Mouse (Mus musculus) heart, postnatal 0 days (tissue): ENCODE results near the gene Gprc5a. TPM values are rescaled to one million over a fixed set of nuclear protein-coding genes. Genes with fewer than 3 reads are reported as not detected.

Experiments used
- ATAC-seq: fragments of 200-750 bp; cut with Nextera tagmentation; 2 replicates; pipeline ENCODE4 v1.8.0; 2017; ENCODE audit warnings: low read depth, moderate number of reproducible peaks, moderate library complexity; ENCODE audit not compliant: insufficient read depth
- DNase-seq: peaks from one replicate; pipeline ENCODE4 v3.0.0-alpha.2; 2016; ENCODE audit warnings: low spot score
- H3K27ac ChIP-seq: fragments of 300-500 bp; sonication (generic); 2 replicates; pipeline ENCODE4 v1.5.1; 2014; ENCODE audit warnings: low read depth, mild to moderate bottlenecking
- H3K27me3 ChIP-seq: fragments of 300-500 bp; sonication (generic); 2 replicates; pipeline ENCODE4 v1.6.1; 2014; ENCODE audit warnings: low read length, mixed read lengths; ENCODE audit not compliant: control insufficient read depth, insufficient read depth
- H3K36me3 ChIP-seq: fragments of 300-500 bp; sonication (generic); replicated peaks from 2 replicates; pipeline ENCODE4 v1.6.1; 2014; ENCODE audit warnings: low read length, mixed read lengths; ENCODE audit not compliant: control insufficient read depth, insufficient read depth
- H3K4me1 ChIP-seq: fragments of 300-500 bp; sonication (generic); 2 replicates; pipeline ENCODE4 v1.6.1; 2014; ENCODE audit warnings: antibody characterized with exemption; ENCODE audit not compliant: control insufficient read depth, insufficient read depth
- H3K4me2 ChIP-seq: fragments of 300-500 bp; sonication (generic); 2 replicates; pipeline ENCODE4 v1.6.1; 2014; ENCODE audit warnings: low read depth, mild to moderate bottlenecking, low read length, moderate library complexity
- H3K4me3 ChIP-seq: fragments of 300-500 bp; sonication (generic); 2 replicates; pipeline ENCODE4 v1.5.1; 2014; ENCODE audit warnings: low read depth, low read length
- H3K9ac ChIP-seq: fragments of 300-500 bp; sonication (generic); replicated peaks from 2 replicates; pipeline ENCODE4 v1.6.1; 2014; ENCODE audit warnings: low read depth, low read length, mixed read lengths
- H3K9me3 ChIP-seq: fragments of 300-500 bp; sonication (generic); replicated peaks from 2 replicates; pipeline ENCODE4 v1.6.1; 2016; ENCODE audit warnings: low read length; ENCODE audit not compliant: control insufficient read depth
- CTCF ChIP-seq: IDR thresholded peaks from 2 replicates; pipeline ENCODE4 v1.5.1; 2016; ENCODE audit warnings: antibody characterized with exemption, control low read depth, low read depth
- EP300 ChIP-seq: IDR thresholded peaks from 2 replicates; pipeline ENCODE4 v1.6.1; 2016; ENCODE audit warnings: antibody characterized with exemption, low read depth
- WGBS: fragments of 180-500 bp; shearing (Covaris S2); extraction: QIAGEN DNeasy Blood & Tissue Kit; methylation state at CpG from one replicate; pipeline ENCODE4 v1.1.7; 2014; 5-methylcytosine and 5-hydroxymethylcytosine counted together
- polyA plus RNA-seq: library from polyadenylated mRNA; unstranded; fragments of >200 nt; fragmentation: Nextera tagmentation; extraction: Ambion mirVana; gene quantifications from 2 replicates; pipeline ENCODE4 v1.2.1, GENCODE M21; 2015
- total RNA-seq: library from RNA; depleted of rRNA; stranded (reverse); fragments of >200 nt; gene quantifications from 2 replicates; pipeline ENCODE4 v1.2.3, GENCODE M21; 2014; ENCODE audit warnings: low replicate concordance; rRNA removed

Gene Gprc5a
- 0.12 TPM in 1 of 2 replicates, not detected in the other for total RNA-seq
- 2.3 and 2.5 TPM in 2 replicates for polyA plus RNA-seq

DNA sequence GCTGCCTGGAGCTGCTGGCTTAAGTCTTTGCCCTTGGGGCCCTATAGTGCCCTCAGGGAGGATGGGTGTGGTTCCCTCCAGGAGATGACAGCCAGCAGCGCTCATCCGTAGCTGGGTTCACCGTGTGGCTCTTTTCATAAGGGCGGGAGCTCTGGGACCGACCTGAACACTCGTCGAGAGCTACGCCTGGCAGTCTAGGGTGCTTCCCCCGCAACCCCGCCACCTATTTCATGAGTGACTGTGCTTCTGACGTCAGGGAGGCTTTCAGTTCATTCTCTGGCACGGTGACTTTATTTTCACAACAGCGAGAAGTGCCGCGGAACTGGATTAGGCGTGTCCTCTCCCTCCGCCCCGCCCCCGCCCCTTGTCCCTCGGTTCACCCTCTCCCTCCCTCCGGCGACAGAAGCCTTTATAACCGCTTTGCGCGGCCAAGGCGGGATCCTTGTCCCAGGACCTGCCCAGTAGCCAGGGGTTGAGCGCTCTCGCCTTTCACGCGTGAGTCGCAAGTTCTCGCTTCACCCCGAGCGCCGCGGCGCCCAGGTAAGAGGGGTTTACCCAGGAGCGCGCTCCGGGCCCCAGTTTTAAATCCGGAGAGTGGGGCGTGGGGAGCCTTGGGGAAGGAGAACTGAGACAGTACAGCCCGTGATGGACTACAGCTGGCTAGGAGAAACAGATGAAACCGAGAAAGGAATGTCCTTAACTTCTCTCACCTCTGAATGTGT lies at the start of gene Gprc5a:
TSS of gene Gprc5a (plus strand) at position 416 of the 722 bp plus-strand sequence.
- peak within 1 kb of the TSS; percentile 56 for H3K4me3 ChIP-seq
- DNase-seq (peak; percentile 73), ATAC-seq (peak; percentile 77)
- TF ChIP-seq EP300: no peak
- H3K4me2 ChIP-seq: peak within 1 kb of the TSS; percentile 82
- H3K9me3 ChIP-seq: no peaks in the 10 kb centered on the region
- H3K27me3 ChIP-seq: 0 out of 2 replicates have a peak, but pooled peaks cover 5% of the 10 kb centered on the region
- under 1% methylated on average over 43 of the region's 44 CpGs for WGBS
- H3K9ac ChIP-seq: peak within 1 kb of the TSS; percentile 51
- no peak within 1 kb of the TSS for H3K27ac ChIP-seq
- no peaks in the 10 kb centered on the region for H3K36me3 ChIP-seq
- H3K4me1 ChIP-seq: peaks cover 5% of the 10 kb centered on the region; the same call in 1 of the 2 replicates

DNA sequence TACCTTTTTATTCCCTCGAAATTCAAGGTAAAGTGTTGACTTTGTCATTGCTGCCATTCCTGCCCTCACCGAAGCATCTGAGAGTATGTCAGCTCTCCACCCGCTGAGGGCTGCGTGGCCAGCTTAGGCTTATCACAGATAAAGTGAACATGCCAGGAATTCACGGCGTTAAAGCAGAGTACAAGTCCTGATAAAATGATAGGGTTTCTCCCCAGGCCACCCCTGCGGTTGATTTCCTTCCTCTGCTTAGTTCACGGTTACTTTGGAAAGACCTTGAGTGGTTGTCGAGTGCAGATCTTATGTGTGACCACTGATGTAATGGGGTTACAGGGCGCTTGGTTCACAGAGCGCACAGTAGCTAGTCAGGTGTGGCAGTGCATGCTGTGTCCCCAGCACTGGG lies 48.2 kb upstream of the Gprc5a start:
- peaks cover 85% of the 10 kb centered on the region for H3K36me3 ChIP-seq
- H3K27ac ChIP-seq: no peak overlapping the region
- no peak overlapping the region for H3K4me2 ChIP-seq
- no peaks in the 10 kb centered on the region for H3K9me3 ChIP-seq
- ATAC-seq (no peak), DNase-seq (no peak)
- H3K4me1 ChIP-seq: peaks cover 2% of the 10 kb centered on the region; the same call in 1 of the 2 replicates
- H3K9ac ChIP-seq: no peak overlapping the region
- TF ChIP-seq CTCF (no peak), EP300 (no peak)
- no peaks in the 10 kb centered on the region for H3K27me3 ChIP-seq
- H3K4me3 ChIP-seq: no peak overlapping the region
- 43% methylated on average over 11 of the region's 11 CpGs for WGBS

DNA sequence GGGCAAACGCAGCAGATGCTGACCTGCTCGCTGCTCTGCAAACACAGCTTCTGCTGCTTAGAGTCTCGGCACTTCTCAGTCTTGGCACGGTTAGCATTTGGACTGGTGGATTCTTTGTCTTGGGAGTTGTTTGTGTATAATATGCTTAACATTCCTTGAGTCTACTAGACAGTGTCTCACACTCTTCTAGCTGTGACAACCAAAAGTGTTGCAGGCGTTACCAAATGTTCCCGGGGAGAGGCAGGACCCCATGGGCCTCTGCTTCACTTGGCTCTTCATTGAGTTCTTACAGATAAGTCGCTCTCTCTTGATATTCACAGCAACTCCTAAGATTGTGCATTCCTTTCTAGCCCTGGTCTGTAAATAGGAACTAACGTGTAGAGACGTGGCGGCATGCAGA lies 45.9 kb upstream of the Gprc5a start:
- TF ChIP-seq EP300: no peak
- no peak for TF ChIP-seq CTCF
- whole genome bisulfite sequencing: 53% methylated on average over 10 of the region's 10 CpGs
- no peak overlapping the region for H3K27ac ChIP-seq
- no peak overlapping the region for H3K4me3 ChIP-seq
- H3K9me3 ChIP-seq: no peaks in the 10 kb centered on the region
- H3K4me1 ChIP-seq: no peaks in the 10 kb centered on the region
- DNase-seq (no peak), ATAC-seq (no peak)
- no peak overlapping the region for H3K4me2 ChIP-seq
- no peak overlapping the region for H3K9ac ChIP-seq
- peaks cover 97% of the 10 kb centered on the region for H3K36me3 ChIP-seq
- no peaks in the 10 kb centered on the region for H3K27me3 ChIP-seq

DNA sequence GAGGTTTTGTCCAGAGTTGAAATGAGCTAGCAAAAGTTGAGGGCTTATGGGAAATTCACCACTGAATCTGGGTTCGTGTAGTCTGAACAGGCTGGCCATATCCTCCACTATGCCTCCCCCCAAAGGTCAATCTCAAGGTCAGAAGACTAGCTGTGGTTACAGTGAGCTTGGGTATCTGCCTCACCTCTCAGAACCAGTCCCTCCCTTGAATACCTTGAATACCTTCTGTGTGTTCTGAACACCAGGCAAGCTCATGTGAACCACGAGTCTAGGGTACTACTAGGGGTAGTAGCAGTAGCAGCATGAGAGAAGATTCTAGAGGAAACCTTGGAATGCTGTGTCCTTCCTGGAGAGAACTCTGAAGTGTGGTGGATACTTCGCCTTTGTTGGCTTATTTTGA lies 43.8 kb upstream of the Gprc5a start:
- Histone ChIP-seq H3K27me3 (no peaks in the 10 kb centered on the region), H3K9ac (no peak overlapping the region), H3K4me1 (0 out of 2 replicates have a peak, but pooled peaks cover 2% of the 10 kb centered on the region), H3K4me2 (no peak overlapping the region), H3K4me3 (no peak overlapping the region), H3K9me3 (no peaks in the 10 kb centered on the region), H3K27ac (no peak overlapping the region), H3K36me3 (peaks cover 79% of the 10 kb centered on the region)
- DNase-seq (no peak), ATAC-seq (no peak)
- WGBS: 74% methylated on average over 3 of the region's 3 CpGs
- TF ChIP-seq CTCF (no peak), EP300 (no peak)

DNA sequence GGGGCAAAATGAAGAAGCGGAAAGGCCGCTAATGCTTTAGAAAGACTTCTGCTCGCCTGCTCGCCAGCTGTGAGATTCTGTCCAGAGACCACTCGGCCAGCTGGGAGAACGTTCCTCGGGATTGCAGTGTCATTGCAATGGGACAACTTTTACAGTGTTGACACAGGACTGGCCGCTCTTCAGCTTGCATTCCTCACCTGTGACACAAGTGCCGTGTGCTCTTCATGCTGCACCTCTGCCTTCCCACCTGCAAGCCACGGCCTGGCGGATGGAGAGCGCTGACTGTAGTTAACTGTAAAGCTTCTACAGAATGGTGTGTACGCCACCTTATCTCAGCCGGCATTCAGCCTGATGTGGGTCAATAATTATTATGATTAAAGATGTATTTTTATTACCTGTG lies 42.1 kb upstream of the Gprc5a start:
- 82% methylated on average over 14 of the region's 14 CpGs for WGBS
- H3K36me3 ChIP-seq: peaks cover 62% of the 10 kb centered on the region
- no peak overlapping the region for H3K27ac ChIP-seq
- DNase-seq (no peak), ATAC-seq (no peak)
- H3K27me3 ChIP-seq: no peaks in the 10 kb centered on the region
- no peak overlapping the region for H3K9ac ChIP-seq
- H3K9me3 ChIP-seq: no peaks in the 10 kb centered on the region
- TF ChIP-seq EP300 (no peak), CTCF (no peak)
- 0 out of 2 replicates have a peak, but pooled peaks cover 2% of the 10 kb centered on the region for H3K4me1 ChIP-seq
- H3K4me2 ChIP-seq: no peak overlapping the region
- no peak overlapping the region for H3K4me3 ChIP-seq
